Comparison of ENCODE assay signal across 9 mouse cellular contexts in the genomic region with DNA sequence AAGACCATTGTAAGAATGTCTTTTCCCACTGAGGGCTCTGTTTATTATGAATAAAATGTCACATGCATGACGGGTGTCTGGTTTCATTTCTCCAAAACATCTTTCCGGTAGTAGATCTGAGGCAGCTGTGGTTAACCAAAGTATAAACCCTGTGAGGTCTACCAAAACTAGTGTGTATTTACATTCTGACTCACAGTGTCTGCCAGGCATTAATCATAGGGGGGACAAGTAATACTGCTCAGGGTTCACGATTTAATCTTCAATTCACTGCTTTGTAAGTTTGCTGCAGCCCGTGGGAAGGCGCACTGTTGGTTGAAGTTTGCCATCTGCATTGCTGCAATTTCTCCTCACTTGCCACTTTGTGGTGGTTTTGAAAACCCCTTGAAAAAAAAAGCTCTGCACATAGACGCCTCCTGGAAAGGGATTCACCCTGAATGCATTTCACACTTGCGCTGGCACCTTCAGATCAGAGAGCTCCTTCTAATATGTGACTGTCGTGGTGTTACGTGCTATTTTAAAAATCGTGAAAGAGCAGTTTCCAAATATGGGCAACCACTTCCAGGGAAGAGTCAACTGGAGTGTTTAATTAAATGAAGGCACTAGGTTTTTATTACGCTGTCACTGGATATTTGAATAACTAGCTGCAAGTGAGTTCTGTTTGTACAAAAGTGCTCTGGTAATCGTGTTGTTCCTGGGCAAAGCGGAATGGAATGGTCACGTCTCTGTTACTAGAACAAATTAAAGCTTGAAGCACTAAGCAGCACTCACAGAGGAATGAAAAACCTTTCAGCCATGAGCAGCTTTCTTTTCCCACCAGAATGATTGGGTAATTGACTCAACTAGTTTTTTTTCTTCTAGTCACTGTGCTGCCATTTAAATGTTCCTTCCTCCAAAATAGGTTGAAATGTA. TPM values are rescaled to one million over a fixed set of nuclear protein-coding genes. Genes with fewer than 3 reads are reported as not detected.
A peak's percentile ranks its signal among the peaks of the same experiment; 100 is the strongest.
DNase-seq lines count a peak whose midpoint lies in the region; ATAC-seq and TF ChIP-seq lines count a peak whose summit lies in the region.
"Had no signal": no experiment of that assay in that cellular context is flagged by ENCODE, and none has a peak within 500 bp of the region (broad histone marks: within the 10 kb centered on the region; RNA-seq: fewer than 3 reads in every experiment).

No protein-coding gene starts in this region.

- TF ChIP-seq CTCF in kidney, postnatal 0 days (IDR thresholded peaks at IDR 0.05; ENCODE audit: low read depth): no peak

- H3K27me3 ChIP-seq in kidney, postnatal 0 days (ENCODE audit: insufficient read depth, low read length): no peaks in the 10 kb centered on the region
- H3K27me3 ChIP-seq in embryonic facial prominence, embryonic 15.5 days: no peaks in the 10 kb centered on the region
- H3K27me3 ChIP-seq: neural tube, embryonic 12.5 days had no signal

- H3K4me3 ChIP-seq in kidney, postnatal 0 days (replicated peaks; ENCODE audit: low read depth, low read length): no peak overlapping the region
- H3K4me3 ChIP-seq in embryonic facial prominence, embryonic 15.5 days (replicated peaks): no peak overlapping the region; the same call in 1 of the 2 replicates
- H3K4me3 ChIP-seq: neural tube, embryonic 12.5 days had no signal

- 0 out of 2 replicates have a peak, but pooled peaks cover 6% of the 10 kb centered on the region for H3K4me1 ChIP-seq in kidney, postnatal 0 days (replicated peaks; ENCODE audit: insufficient read depth, low read length)
- peaks cover 13% of the 10 kb centered on the region for H3K4me1 ChIP-seq in embryonic facial prominence, embryonic 15.5 days
- H3K4me1 ChIP-seq: neural tube, embryonic 12.5 days had no signal

- H3K4me2 ChIP-seq in kidney, postnatal 0 days (ENCODE audit: low read length): peak overlapping the region; percentile 1; the same call in 1 of the 2 replicates
- peak overlapping the region; percentile 29 for H3K4me2 ChIP-seq in embryonic facial prominence, embryonic 15.5 days (replicated peaks)
- H3K4me2 ChIP-seq: neural tube, embryonic 12.5 days had no signal

- peak; percentile 43; the same call in 1 of the 2 replicates for ATAC-seq in kidney, postnatal 0 days (replicated peaks; ENCODE audit: low FRiP score, low read depth)
- ATAC-seq in embryonic facial prominence, embryonic 15.5 days (ENCODE audit: insufficient number of reproducible peaks, low FRiP score, low TSS enrichment, low read depth): peak; percentile 76; the same call in 1 of the 2 replicates
- ATAC-seq in neutrophil, adult 5-6 weeks (ENCODE audit: extremely low read depth, insufficient number of reproducible peaks, low FRiP score, poor library complexity, severe bottlenecking): peak; percentile 94
- ATAC-seq in erythroblast, adult 5-6 weeks (replicated peaks; ENCODE audit: low FRiP score, poor library complexity, severe bottlenecking): no peak

- no peaks in the 10 kb centered on the region for H3K36me3 ChIP-seq in kidney, postnatal 0 days (ENCODE audit: insufficient read depth, low read length)
- H3K36me3 ChIP-seq in embryonic facial prominence, embryonic 15.5 days: no peaks in the 10 kb centered on the region
- H3K36me3 ChIP-seq: neural tube, embryonic 12.5 days had no signal

- no peak overlapping the region for H3K27ac ChIP-seq in kidney, postnatal 0 days
- H3K27ac ChIP-seq in embryonic facial prominence, embryonic 15.5 days (replicated peaks): peak overlapping the region; percentile 65
- H3K27ac ChIP-seq: neural tube, embryonic 12.5 days had no signal

- no peak overlapping the region for H3K9ac ChIP-seq in kidney, postnatal 0 days (ENCODE audit: low read depth, low read length)
- H3K9ac ChIP-seq in embryonic facial prominence, embryonic 15.5 days: no peak overlapping the region
- H3K9ac ChIP-seq: neural tube, embryonic 12.5 days had no signal

- no peaks in the 10 kb centered on the region for H3K9me3 ChIP-seq in kidney, postnatal 0 days (replicated peaks; ENCODE audit: low read length)
- no peaks in the 10 kb centered on the region for H3K9me3 ChIP-seq in embryonic facial prominence, embryonic 15.5 days (replicated peaks)
- H3K9me3 ChIP-seq: neural tube, embryonic 12.5 days had no signal

- DNase-seq in kidney, postnatal 0 days (ENCODE audit: low spot score): peak; percentile 73
- DNase-seq in kidney, postnatal 36 days: no peak
- DNase-seq in CD8-positive naive resting alpha-beta T cell, adult 2 months (ENCODE audit: low read depth in 2 of 2, low spot score in 2 of 2): peak; percentile 39 to 57
- no peak for DNase-seq in cerebellum, adult 8-10 months
- no peak for DNase-seq in adrenal gland, postnatal 36 days

- 34% methylated on average over 14 of the region's 14 CpGs for whole genome bisulfite sequencing in kidney, postnatal 0 days
- WGBS in embryonic facial prominence, embryonic 15.5 days: 26% methylated on average over 14 of the region's 14 CpGs

RNA-seq across cellular contexts. Expression of a gene that starts 44.5 kb away (rescaled TPM):
- polyA plus RNA-seq in kidney, postnatal 0 days (2015; fragmentation: Nextera tagmentation; extraction: Ambion mirVana): 27.5 and 29.9 TPM in 2 replicates
- polyA plus RNA-seq in embryonic facial prominence, embryonic 15.5 days (2015; fragmentation: Nextera tagmentation; extraction: Ambion mirVana): 23.6 and 23.9 TPM in 2 replicates
- total RNA-seq in neutrophil, adult 5-6 weeks (2017): 10.1 and 11.3 TPM in 2 replicates
- 0.38 and 1.3 TPM in 2 replicates for total RNA-seq in erythroblast, adult 5-6 weeks (2015; ENCODE audit: low replicate concordance)
- total RNA-seq in erythroblast, adult 5-6 weeks (2017; ENCODE audit: low replicate concordance): 0.60 and 1.4 TPM in 2 replicates
- total RNA-seq in adrenal gland, postnatal 36 days (2021): 10 to 100 TPM; 45.0 to 50.5 TPM

Comparison
In these comparisons a context has a peak if more than half of its experiments do, and no peak if none do; other contexts are left out.
1. DNase-seq: peak in kidney, postnatal 0 days (single experiment) and CD8-positive naive resting alpha-beta T cell, adult 2 months (2 of 2); none in kidney, postnatal 36 days (0 of 2), cerebellum, adult 8-10 months (single experiment) and adrenal gland, postnatal 36 days (0 of 2).